In genomic region chr6:125071170-125071895, GRCm38 (mm10) we compare ENCODE assay signal across 8 mouse cellular contexts. TPM values are rescaled to one million over a fixed set of nuclear protein-coding genes. Genes with fewer than 3 reads are reported as not detected.
DNase-seq lines count a peak whose midpoint lies in the region; ATAC-seq and TF ChIP-seq lines count a peak whose summit lies in the region.

No protein-coding gene starts in this region.

- H3K4me3 ChIP-seq in left cerebral cortex, adult 2 months, result no peak overlapping the region
- H3K4me3 ChIP-seq in embryonic facial prominence, embryonic 14.5 days (ENCODE audit: low read depth, low read length), result no peak overlapping the region
- no peak overlapping the region for H3K4me3 ChIP-seq in limb, embryonic 12.5 days (replicated peaks)

- H3K9ac ChIP-seq in embryonic facial prominence, embryonic 14.5 days (ENCODE audit: low read depth, low read length), result 0 out of 2 replicates have a peak overlapping the region, but pooled peaks have one; percentile 8
- H3K9ac ChIP-seq in limb, embryonic 12.5 days (replicated peaks), result no peak overlapping the region

- intact Hi-C loops in left cerebral cortex, adult 2 months (cut with DNase I), result no loop called here
- intact Hi-C loops in left cerebral cortex, postnatal 10 days (cut with DNase I), result no loop called here

- 80% methylated on average over 18 of the region's 18 CpGs for WGBS in embryonic facial prominence, embryonic 14.5 days
- 84% methylated on average over 18 of the region's 18 CpGs for WGBS in limb, embryonic 12.5 days

- H3K4me1 ChIP-seq in embryonic facial prominence, embryonic 14.5 days (ENCODE audit: control insufficient read depth, insufficient read depth, low read length), result peaks cover 13% of the 10 kb centered on the region
- H3K4me1 ChIP-seq in limb, embryonic 12.5 days (replicated peaks), result peaks cover 13% of the 10 kb centered on the region

- H3K9me3 ChIP-seq in embryonic facial prominence, embryonic 14.5 days (ENCODE audit: control insufficient read depth, low read length), result no peaks in the 10 kb centered on the region
- H3K9me3 ChIP-seq in limb, embryonic 12.5 days, result no peaks in the 10 kb centered on the region

- peak overlapping the region; percentile 12; the same call in 1 of the 2 replicates for H3K4me2 ChIP-seq in embryonic facial prominence, embryonic 14.5 days (ENCODE audit: low read depth, low read length)
- H3K4me2 ChIP-seq in limb, embryonic 12.5 days, result no peak overlapping the region

- TF ChIP-seq CTCF in left cerebral cortex, adult 2 months (IDR thresholded peaks at IDR 0.05), result no peak

- ATAC-seq in embryonic facial prominence, embryonic 14.5 days (ENCODE audit: low read depth), result peak; percentile 72
- 0 out of 2 replicates have a peak, but pooled peaks have one; percentile 34 for ATAC-seq in limb, embryonic 12.5 days (ENCODE audit: insufficient number of reproducible peaks, insufficient read depth, low FRiP score, low TSS enrichment, low read depth)

- peak overlapping the region; percentile 18; the same call in 1 of the 2 replicates for H3K27ac ChIP-seq in left cerebral cortex, adult 2 months
- peak overlapping the region; percentile 91 for H3K27ac ChIP-seq in embryonic facial prominence, embryonic 14.5 days (replicated peaks; ENCODE audit: low read depth, low read length)
- peak overlapping the region; percentile 78 for H3K27ac ChIP-seq in limb, embryonic 12.5 days

- DNase-seq in left cerebral cortex, adult 2 months (ENCODE audit: extremely low spot score in 1 of 2, low spot score in 2 of 2), result no peak
- no peak for DNase-seq in left cerebral cortex, postnatal 10 days (ENCODE audit: extremely low spot score in 1 of 2, low spot score in 2 of 2)
- DNase-seq in embryonic facial prominence, embryonic 14.5 days (ENCODE audit: low spot score), result peak; percentile 47
- DNase-seq in naive thymus-derived CD4-positive, alpha-beta T cell, adult 2 months (ENCODE audit: low read depth), result peak; percentile 79
- DNase-seq in adrenal gland, adult 18-20 months (ENCODE audit: low spot score in 2 of 2), result no peak
- DNase-seq in ovary, postnatal 36 days (ENCODE audit: low spot score), result no peak
- no peak for DNase-seq in kidney, postnatal 14 days

- H3K27me3 ChIP-seq in embryonic facial prominence, embryonic 14.5 days (replicated peaks; ENCODE audit: control insufficient read depth, insufficient read depth, low read length), result no peaks in the 10 kb centered on the region
- 0 out of 2 replicates have a peak, but pooled peaks cover 8% of the 10 kb centered on the region for H3K27me3 ChIP-seq in limb, embryonic 12.5 days

- no peaks in the 10 kb centered on the region for H3K36me3 ChIP-seq in embryonic facial prominence, embryonic 14.5 days (ENCODE audit: control insufficient read depth, insufficient read depth, low read length)
- no peaks in the 10 kb centered on the region for H3K36me3 ChIP-seq in limb, embryonic 12.5 days

RNA-seq across cellular contexts. Expression of gene Lpar5, which starts 3.6 kb away (rescaled TPM):
- total RNA-seq in left cerebral cortex, adult 2 months (2021), result under 1 TPM; 0.50 to 0.68 TPM
- 1 to 10 TPM in 1 of 2 experiments, under 1 TPM in 1; 0.45 to 1.0 TPM for total RNA-seq in left cerebral cortex, postnatal 10 days (2021)
- polyA plus RNA-seq in embryonic facial prominence, embryonic 14.5 days (2014; fragmentation: Nextera tagmentation; extraction: Ambion mirVana), result 1.1 and 1.4 TPM in 2 replicates
- polyA plus RNA-seq in limb, embryonic 12.5 days (2016; fragmentation: Nextera tagmentation; extraction: Ambion mirVana), result 0.18 and 0.20 TPM in 2 replicates
- under 1 TPM; 0.40 to 0.93 TPM for total RNA-seq in adrenal gland, adult 18-20 months (2021)

RNA-seq across cellular contexts. Expression of gene Acrbp, which starts 21.8 kb away (rescaled TPM):
- 10 to 100 TPM; 12.2 to 18.4 TPM for total RNA-seq in left cerebral cortex, adult 2 months (2021)
- total RNA-seq in left cerebral cortex, postnatal 10 days (2021), result 1 to 10 TPM; 8.0 to 8.7 TPM
- 8.3 and 9.9 TPM in 2 replicates for polyA plus RNA-seq in embryonic facial prominence, embryonic 14.5 days (2014; fragmentation: Nextera tagmentation; extraction: Ambion mirVana)
- 17.6 and 18.3 TPM in 2 replicates for polyA plus RNA-seq in limb, embryonic 12.5 days (2016; fragmentation: Nextera tagmentation; extraction: Ambion mirVana)
- 1 to 10 TPM; 7.8 to 9.6 TPM for total RNA-seq in adrenal gland, adult 18-20 months (2021)

RNA-seq across cellular contexts. Expression of gene Chd4, which starts 24.4 kb away (rescaled TPM):
- total RNA-seq in left cerebral cortex, adult 2 months (2021), result 100 to 1,000 TPM; 166 to 171 TPM
- total RNA-seq in left cerebral cortex, postnatal 10 days (2021), result 100 to 1,000 TPM; 147 to 157 TPM
- polyA plus RNA-seq in embryonic facial prominence, embryonic 14.5 days (2014; fragmentation: Nextera tagmentation; extraction: Ambion mirVana), result 70.1 and 73.5 TPM in 2 replicates
- 106 and 109 TPM in 2 replicates for polyA plus RNA-seq in limb, embryonic 12.5 days (2016; fragmentation: Nextera tagmentation; extraction: Ambion mirVana)
- total RNA-seq in adrenal gland, adult 18-20 months (2021), result 100 to 1,000 TPM; 150 to 190 TPM

RNA-seq across cellular contexts. Expression of gene Ing4, which starts 31.8 kb away (rescaled TPM):
- total RNA-seq in left cerebral cortex, adult 2 months (2021), result 10 to 100 TPM; 49.5 to 56.6 TPM
- 10 to 100 TPM; 56.9 to 59.9 TPM for total RNA-seq in left cerebral cortex, postnatal 10 days (2021)
- polyA plus RNA-seq in embryonic facial prominence, embryonic 14.5 days (2014; fragmentation: Nextera tagmentation; extraction: Ambion mirVana), result 99.0 and 112 TPM in 2 replicates
- polyA plus RNA-seq in limb, embryonic 12.5 days (2016; fragmentation: Nextera tagmentation; extraction: Ambion mirVana), result 170 and 177 TPM in 2 replicates
- total RNA-seq in adrenal gland, adult 18-20 months (2021), result 10 to 100 TPM; 45.3 to 53.4 TPM

Comparison
In these comparisons a context has a peak if more than half of its experiments do, and no peak if none do; other contexts are left out.
1. DNase-seq: peak in embryonic facial prominence, embryonic 14.5 days (single experiment) and naive thymus-derived CD4-positive, alpha-beta T cell, adult 2 months (single experiment); none in left cerebral cortex, adult 2 months (0 of 2), left cerebral cortex, postnatal 10 days (0 of 2), adrenal gland, adult 18-20 months (0 of 2), ovary, postnatal 36 days (single experiment) and kidney, postnatal 14 days (single experiment).
2. H3K27ac ChIP-seq: peak in every context shown above with its lines; median percentile 91 in embryonic facial prominence, embryonic 14.5 days; 78 in limb, embryonic 12.5 days; 18 in left cerebral cortex, adult 2 months.